Mouse (Mus musculus) embryonic fibroblast, embryonic 13.5 days (primary cell): ENCODE measurements around the gene 4930558C23Rik. TPM values are rescaled to one million over a fixed set of nuclear protein-coding genes. Genes with fewer than 3 reads are reported as not detected.
"Not testable (repeated sequence)": the region's sequence is repeated elsewhere in the genome, so short reads cannot be mapped to it uniquely, and the experiment has no call there.

Source experiments
- H3K27ac ChIP-seq: 2 replicates; pipeline ENCODE4 v1.5.1; 2012; ENCODE audit warnings: low read length, control low read depth, inconsistent platforms; ENCODE audit not compliant: insufficient read depth
- H3K4me1 ChIP-seq: 2 replicates; pipeline ENCODE4 v1.6.1; 2011; ENCODE audit warnings: low read length; ENCODE audit not compliant: control insufficient read depth, insufficient read depth
- H3K4me3 ChIP-seq: 2 replicates; pipeline ENCODE4 v1.5.1; 2011; ENCODE audit warnings: mild to moderate bottlenecking, control low read depth, low read length; ENCODE audit not compliant: insufficient read depth
- CTCF ChIP-seq: IDR thresholded peaks from 2 replicates; pipeline ENCODE4 v1.5.1; 2011; ENCODE audit warnings: mild to moderate bottlenecking, control low read depth, low read length, moderate library complexity, borderline replicate concordance; ENCODE audit not compliant: insufficient read depth
- POLR2A ChIP-seq: IDR thresholded peaks from 2 replicates; pipeline ENCODE4 v1.6.1; 2011; ENCODE audit warnings: low read depth, mild to moderate bottlenecking, control low read depth, low read length, moderate library complexity
- polyA plus RNA-seq: library from polyadenylated mRNA; stranded (reverse); fragments of >200 nt; gene quantifications from 2 replicates; pipeline ENCODE4 v1.2.4, GENCODE M21; 2011; ENCODE audit warnings: low read depth; ENCODE audit not compliant: missing spikeins, insufficient read length

4930558C23Rik gene
- polyA plus RNA-seq, 1 experiment, result not detected

DNA sequence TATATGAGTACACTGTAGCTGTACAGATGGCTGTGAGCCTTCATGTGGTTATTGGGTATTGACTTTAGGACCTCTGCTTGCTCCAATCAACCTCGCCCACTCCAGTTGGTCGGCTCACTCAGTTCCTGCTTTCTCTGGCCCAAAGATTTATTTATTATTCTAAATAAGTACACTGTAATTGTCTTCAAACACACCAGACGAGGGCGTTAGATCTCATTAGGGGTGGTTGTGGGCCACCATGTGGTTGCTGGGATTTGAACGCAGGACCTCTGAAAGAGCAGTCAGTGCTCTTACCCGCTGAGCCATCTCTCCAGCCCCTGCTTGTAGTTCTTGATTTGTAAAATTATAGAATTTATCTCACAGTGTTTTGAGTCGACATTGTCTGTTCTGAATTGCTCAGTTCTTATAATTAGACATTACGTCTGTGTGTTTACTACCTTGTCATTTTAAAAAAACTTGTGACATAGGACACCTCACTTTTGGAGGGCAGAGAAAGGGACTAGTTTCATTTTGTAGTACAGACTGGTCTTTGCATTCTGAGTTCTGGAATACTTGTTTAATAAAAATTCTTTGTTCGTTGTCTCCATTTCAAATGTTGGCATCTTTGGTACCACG lies 30.8 kb upstream of the 4930558C23Rik start:
- H3K27ac ChIP-seq, result peak overlapping the region; percentile 32; the same call in 1 of the 2 replicates
- 0 out of 2 replicates have a peak overlapping the region, but pooled peaks have one; percentile 1 for H3K4me3 ChIP-seq
- no peak for TF ChIP-seq CTCF
- no peak for TF ChIP-seq POLR2A
- 0 out of 2 replicates have a peak, but pooled peaks cover 3% of the 10 kb centered on the region for H3K4me1 ChIP-seq

DNA sequence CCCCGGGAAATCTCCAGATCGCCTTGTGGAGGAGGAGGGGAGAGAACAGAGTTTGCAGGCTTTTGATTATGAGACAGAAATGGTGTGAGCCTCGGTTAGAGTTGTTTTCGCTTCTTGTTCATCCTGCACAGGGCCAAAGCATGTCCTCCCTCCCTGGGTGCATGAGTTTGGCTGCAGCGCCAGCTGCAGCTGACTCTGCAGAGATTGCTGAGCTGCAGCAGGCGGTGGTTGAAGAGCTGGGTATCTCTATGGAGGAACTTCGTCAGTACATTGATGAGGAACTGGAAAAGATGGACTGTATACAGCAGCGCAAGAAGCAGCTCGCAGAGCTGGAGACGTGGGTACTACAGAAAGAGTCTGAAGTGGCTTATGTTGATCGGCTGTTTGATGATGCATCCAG lies 25.8 kb upstream of the 4930558C23Rik start:
- not testable (repeated sequence) for H3K4me3 ChIP-seq, H3K27ac ChIP-seq

DNA sequence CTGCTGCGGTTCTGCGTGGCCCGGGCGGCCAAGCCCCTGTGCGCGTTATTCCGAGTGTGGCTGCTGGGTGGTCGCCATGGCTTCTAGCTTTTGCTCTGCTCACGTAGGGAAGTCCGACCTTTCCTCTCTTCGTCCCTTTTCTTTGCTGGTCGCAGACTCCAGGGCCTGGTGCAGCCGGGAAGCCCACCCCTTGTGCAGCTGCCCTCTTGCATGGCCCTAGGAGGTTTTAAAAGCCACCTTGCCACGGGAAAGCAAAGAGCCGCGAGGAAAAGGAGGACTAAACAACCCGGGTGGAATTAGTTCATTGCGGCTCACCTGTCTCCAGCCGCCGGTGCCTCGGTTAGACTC lies 25.2 kb upstream of the 4930558C23Rik start:
- H3K4me1 ChIP-seq, H3K27ac ChIP-seq: not testable (repeated sequence)
- H3K4me3 ChIP-seq, result 0 out of 2 replicates have a peak overlapping the region, but pooled peaks have one; percentile 14

More for the DNA sequence above, 25.8 kb upstream of the 4930558C23Rik start:
- not testable (repeated sequence) for H3K4me1 ChIP-seq

DNA sequence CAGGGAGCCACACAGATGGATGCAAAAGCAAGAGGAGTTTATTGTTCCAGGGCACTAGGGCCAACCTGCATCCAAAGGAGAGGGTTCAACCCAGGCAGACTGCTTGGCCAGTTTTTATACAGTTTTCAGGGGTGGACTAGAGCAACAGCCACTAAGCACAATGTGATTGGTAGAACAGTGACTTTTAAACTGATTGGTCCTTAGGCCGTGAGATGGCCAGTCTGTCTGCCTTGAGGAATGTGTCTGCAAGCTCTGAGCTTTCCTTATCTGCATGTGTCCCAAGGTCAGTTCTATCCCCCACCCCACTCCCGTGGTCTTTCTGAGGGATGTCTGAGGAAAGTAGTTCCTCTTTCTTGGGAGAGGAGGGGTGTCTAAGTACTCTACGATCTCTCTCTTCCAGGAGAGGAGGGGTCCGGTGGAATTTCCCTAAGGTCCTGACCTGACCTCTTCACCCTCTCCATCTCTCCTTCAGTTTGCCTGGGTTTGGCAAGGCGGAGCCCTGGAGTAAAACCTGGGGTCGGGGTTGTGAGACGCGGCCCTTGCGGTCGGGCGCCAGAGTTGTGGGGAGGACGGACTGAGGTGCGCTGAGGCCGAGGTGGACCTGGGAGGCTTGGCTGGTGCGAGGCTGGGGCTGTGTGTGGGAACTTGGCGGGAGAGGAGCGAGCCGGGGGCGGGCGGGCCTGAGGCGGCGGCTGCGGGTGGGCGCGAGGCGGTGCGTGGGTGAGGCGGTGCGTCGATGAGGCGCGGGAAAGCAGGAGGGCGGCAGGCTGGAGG lies 24.7 kb upstream of the 4930558C23Rik start:
- H3K4me3 ChIP-seq, H3K4me1 ChIP-seq, H3K27ac ChIP-seq: not testable (repeated sequence)

DNA sequence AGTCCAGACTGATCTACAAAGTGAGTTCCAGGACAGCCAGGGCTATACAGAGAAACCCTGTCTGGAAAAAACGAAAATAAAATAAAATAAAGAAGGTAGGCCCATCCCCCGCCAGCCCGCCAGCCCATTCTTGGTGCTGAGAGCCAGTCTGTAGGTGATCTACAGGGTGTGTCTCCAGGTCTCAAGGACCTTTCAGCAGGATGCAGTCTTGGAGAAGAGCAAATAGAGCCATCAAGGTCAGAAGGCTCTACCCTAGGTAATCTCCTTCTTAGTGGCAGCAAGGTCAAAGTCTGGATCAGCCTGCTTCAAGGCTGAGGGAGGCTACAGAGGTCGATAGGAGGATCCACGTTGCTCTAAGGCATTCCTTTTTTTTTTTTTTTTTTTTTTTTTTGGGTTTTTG lies 23.8 kb upstream of the 4930558C23Rik start:
- H3K4me1 ChIP-seq, H3K4me3 ChIP-seq, H3K27ac ChIP-seq: not testable (repeated sequence)

DNA sequence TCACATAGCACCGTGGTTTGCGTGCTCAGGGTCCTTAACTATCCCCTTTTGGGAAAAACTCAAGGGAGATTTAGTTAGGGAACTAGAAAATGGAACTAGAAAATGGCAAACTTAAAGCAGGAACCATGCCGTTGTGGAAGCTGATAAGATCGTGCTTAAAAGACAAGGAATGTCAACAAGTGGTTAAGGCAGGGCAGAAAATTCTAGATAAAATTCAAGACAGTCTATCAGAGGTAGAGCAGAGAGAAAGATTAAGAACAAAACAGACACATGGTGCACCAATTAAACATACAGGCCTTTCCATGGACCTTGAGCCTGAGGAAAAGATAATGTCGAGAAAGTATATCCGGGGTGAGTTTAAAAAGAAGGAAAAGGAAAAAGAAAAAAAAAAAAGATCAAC lies 15.2 kb upstream of the 4930558C23Rik start:
- no peak overlapping the region for H3K4me3 ChIP-seq
- no peak overlapping the region for H3K27ac ChIP-seq
- TF ChIP-seq CTCF (no peak), POLR2A (no peak)
- no peaks in the 10 kb centered on the region for H3K4me1 ChIP-seq

DNA sequence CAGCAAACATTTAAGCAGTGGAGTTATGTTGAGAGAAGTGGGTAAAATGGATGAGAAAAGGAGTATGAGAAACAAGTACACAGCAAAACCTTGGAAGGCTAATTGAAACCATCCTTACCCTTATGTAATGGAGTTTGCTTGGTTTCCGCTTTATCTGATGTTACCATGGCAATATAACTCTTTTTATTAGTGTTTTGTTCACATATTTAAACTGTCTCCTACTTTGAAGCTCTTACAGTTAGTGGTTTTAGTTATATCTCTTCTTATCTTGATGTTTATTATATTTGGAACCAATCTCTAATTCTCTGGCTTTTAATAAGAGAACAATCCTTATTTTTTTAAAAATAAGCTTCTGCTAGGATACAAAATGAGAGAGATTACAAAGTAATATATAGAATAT lies 9.6 kb upstream of the 4930558C23Rik start:
- H3K27ac ChIP-seq, result no peak overlapping the region
- H3K4me3 ChIP-seq, result no peak overlapping the region
- peaks cover 4% of the 10 kb centered on the region; the same call in 1 of the 2 replicates for H3K4me1 ChIP-seq
- TF ChIP-seq POLR2A, result no peak
- TF ChIP-seq CTCF, result no peak

DNA sequence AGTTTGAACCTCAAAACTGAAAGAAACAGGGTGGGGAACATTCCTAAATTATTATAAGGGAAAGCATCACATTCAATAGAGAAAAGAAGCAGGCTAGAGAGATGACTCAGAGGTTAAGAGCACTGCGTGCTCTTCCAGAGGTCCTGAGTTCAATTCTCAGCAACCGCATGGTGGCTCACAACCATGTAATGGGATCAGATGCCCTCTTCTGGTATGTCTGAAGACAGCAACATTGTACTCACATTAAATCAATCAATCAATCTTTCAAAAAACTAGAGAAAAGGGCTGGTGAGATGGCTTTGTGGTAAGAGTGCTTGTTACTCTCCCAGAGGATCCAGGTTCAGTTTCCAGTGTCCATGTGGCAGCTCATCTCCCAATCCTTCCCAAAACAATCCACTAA lies 6.2 kb upstream of the 4930558C23Rik start:
- peaks cover 5% of the 10 kb centered on the region; the same call in 1 of the 2 replicates for H3K4me1 ChIP-seq
- TF ChIP-seq POLR2A (no peak), CTCF (no peak)
- H3K27ac ChIP-seq, result no peak overlapping the region
- no peak overlapping the region for H3K4me3 ChIP-seq

DNA sequence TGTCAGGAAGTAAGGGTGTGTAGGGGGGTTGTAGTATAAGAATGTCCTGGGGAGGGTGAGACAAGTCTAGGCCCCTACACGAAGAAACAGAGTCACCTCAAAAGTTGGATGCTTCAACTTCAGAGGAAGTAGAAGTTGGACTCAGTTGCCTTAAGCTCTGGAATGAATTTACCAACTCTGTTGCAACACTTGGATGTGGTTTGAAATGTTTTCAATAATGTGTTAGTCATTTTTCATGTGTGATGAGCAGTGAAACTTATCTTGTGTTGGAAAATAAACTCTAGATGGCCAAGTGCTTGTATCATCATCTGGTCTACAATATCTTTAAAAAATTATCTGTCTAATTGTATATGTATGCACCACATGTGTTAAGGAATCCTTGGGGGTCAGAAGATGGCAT lies 5.1 kb upstream of the 4930558C23Rik start:
- TF ChIP-seq POLR2A (no peak), CTCF (no peak)
- H3K4me1 ChIP-seq, result peaks cover 5% of the 10 kb centered on the region; the same call in 1 of the 2 replicates
- H3K4me3 ChIP-seq, result no peak overlapping the region
- H3K27ac ChIP-seq, result peak overlapping the region; percentile 19

DNA sequence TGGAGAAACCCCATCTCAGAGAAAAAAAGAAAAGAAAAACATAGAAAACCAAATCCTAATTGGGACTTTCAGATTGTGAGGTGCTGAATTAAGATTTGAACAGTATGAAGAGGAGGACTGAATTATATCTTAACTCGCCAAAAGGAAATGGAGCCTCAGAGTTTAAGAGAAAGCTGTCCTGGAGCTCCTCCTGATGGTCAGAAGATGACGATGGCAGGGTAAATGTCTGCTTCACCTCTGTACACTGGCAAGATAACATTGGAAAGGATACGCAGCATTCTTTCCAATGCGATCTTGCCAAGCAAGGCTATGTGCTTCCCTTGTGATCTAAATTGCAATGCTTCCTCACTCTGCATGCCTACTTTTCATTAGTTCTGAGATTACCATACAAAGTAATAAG lies 8.3 kb downstream of the 4930558C23Rik start:
- no peaks in the 10 kb centered on the region for H3K4me1 ChIP-seq
- no peak overlapping the region for H3K27ac ChIP-seq
- TF ChIP-seq CTCF (no peak), POLR2A (no peak)
- H3K4me3 ChIP-seq, result no peak overlapping the region
